Mouse (Mus musculus) frontal cortex, postnatal 14 days (tissue): ENCODE measurements around the gene Susd3.

Experiments used
- DNase-seq, 2 experiments: peaks; one replicate each; pipeline ENCODE4 v3.0.0; 2022; ENCODE audit warnings: low spot score in 2 of 2

The Susd3 gene

GRCm38 (mm10) chr13:49246626-49247025 is 1.9 kb downstream of the Susd3 start:
- DNase-seq = no peak

GRCm38 (mm10) chr13:49246011-49246410 is 2.5 kb downstream of the Susd3 start:
- DNase-seq = no peak

- DNase-seq = no peak
Measured at GRCm38 (mm10) chr13:49245251-49245650, 3.3 kb downstream of the Susd3 start.

DNA sequence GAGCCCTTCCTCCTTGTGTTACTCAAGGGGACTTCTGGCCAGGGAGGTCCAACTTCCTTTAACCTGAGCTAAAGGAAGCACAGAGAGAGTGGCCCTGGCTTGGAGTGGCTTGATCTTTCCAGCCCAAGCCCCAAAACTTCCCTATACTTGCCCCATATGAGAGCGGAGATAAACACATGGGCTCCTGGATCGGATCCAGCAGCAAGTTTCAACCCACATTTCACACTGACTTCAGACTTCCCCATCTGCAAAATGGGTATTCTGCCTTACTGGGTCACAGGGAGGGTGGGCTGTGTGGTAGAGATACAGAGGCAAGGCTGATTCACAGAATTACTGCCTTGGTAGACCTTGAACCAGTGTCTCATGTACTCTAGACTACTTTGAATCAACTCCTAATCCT is 5.0 kb downstream of the Susd3 start:
- DNase-seq = no peak

- no peak for DNase-seq
Measured at GRCm38 (mm10) chr13:49242321-49243065, 6.0 kb downstream of the Susd3 start.

DNA sequence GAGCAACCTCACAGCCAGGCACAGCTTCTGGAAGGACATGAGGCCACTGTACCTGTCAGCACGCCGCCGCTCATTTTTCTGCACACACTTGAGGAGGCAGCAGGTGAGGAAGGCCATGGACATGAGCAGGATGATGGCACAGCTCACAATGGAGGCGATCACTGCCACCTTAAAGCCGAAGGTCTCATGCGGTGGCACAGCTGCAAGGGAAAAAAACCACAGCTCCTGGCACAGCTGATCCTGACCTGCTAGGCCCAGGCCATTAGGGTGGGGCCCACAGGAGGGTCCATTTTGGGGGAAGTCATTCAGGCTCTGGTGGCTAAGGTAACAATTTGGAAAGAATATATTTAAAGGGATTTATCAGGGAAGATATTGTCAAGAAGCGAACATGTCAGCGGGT is 9.8 kb downstream of the Susd3 start:
- DNase-seq = no peak

DNA sequence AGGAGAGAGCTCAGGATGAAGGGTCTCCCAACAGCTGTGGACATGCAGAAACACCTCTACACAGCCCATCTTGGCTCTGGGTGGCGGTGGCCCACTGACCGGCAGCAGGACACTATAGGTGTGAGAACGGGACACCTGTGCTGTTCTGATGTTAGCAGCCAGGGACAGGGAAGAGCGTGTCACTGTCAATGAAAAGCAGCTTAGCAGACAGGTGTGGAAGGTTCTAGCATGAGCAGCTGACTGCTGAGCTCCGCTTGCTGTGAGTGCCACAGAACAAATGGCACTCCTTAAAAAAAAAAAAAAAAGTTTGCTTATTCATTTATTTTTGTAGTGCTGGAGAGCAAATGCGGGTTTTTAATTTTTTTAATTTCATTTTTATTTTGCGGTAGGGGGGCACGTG is 10.9 kb downstream of the Susd3 start:
- no peak for DNase-seq

DNA sequence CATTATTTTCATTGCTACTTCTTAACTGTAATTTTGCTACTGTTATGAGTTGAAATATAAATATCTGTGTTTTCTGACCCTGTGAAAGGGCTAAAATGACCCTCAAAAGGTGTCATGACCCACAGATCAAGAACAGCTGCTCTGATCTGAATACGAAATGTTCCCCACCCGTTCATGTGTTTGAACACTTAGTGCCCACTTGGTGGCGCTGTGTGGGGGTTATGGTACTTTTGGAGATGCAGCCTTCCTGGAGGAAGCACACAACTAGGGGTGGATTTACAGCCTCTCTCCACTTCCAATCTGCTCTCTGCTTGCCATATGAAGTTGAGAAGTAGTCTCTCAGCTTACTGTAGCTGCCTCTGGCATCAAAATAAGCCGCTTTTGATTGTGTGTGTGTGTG is 13.8 kb downstream of the Susd3 start:
- DNase-seq = no peak

DNA sequence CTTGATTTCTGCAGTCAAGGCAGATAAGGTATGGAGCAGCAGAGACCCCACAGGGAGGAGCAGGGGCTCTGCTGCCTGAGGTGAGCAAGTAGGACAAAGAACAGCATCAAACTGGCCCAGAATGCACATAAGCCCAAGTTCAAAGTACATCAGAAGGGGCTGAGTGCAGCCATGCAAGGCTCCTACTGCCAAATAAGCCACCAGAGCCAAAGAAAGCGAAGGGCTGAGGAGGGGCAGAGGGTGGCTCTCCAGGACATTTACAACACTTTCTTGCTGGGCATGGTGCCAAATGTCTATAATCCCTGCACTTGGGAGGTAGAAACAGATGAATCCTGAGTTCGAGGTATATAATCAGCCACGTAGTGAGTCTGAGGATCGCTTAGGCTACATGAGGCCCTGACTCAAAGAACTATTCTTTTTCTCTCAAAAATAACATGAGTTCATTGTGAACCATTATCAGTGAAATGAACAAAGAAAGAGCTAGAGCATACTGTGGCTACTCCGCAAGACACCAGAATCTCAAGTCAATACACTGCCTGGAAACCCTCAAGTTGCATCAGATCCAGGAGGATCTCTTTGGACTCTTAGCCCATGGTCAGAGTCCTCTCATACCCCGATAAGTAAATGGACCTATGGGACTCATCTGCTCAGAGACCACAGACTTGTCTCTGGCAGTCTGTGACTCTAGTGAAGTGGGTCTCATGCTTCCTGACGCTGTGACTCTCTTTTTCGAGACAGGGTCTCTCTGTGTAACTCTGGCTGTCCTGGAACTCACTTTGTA is 14.5 kb downstream of the Susd3 start:
- DNase-seq = no peak

- no peak for DNase-seq
Measured at GRCm38 (mm10) chr13:49225633-49226032, 22.9 kb downstream of the Susd3 start.

- no peak for DNase-seq
Measured at GRCm38 (mm10) chr13:49225159-49225558, 23.3 kb downstream of the Susd3 start.

DNA sequence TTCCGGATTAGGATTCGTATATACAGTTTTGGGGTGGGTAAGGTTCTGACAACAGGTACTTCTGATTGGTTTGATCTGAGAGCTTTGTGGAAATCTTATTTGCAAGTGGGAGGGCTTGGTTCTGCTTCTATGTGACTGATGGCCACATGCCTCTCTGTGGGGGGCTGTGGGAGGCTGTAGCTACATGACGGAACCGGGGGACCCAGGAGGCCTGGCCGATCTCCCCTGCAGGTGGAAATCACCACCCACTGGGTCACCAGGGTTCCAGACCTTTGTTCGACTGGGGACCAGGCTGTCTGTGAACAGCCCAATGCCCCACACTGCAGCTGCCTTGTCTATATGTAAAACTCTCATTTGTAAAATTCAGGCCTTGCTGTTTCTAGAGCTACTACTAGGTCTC is 23.8 kb downstream of the Susd3 start:
- DNase-seq = no peak

GRCm38 (mm10) chr13:49224314-49224713 is 24.2 kb downstream of the Susd3 start:
- no peak for DNase-seq

DNA sequence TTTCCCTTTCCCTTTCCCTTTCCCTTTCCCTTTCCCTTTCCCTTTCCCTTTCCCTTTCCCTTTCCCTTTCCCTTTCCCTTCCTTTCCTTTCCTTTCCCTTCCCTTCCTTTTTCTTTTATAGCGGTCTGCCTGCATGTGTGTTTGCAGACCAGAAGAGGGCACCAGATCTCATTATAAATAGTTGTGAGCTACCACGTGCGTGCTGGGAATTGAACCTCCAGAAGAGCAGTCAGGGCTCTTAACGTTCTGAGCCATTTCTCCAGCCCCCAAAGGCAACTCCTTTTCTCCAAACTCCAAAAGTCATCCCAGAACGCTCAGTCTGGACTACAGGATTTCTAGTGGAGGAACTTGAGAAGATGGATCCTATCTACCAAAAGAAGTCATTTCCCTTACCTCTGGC is 27.6 kb downstream of the Susd3 start:
- no peak for DNase-seq

DNA sequence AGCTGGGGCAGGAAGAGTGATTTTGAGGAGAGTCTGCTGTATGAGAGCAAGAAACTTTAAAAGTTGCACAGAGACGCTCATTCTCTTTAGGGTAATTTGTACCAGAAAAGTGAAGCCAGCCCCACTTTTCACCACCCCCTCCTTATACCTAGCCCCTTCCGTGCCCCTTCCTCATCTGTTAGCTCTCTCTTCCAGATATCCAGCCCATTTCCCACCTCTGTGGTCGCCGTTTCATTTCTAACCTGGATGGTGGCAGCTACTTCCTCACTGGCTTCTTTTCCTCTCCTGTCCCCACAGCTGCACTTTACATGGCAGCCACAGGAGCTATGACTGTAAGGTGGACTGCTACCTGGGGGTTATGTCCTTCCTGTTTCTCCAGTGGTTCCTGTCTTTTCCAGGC is 29.1 kb downstream of the Susd3 start:
- no peak for DNase-seq

- no peak for DNase-seq
Measured at GRCm38 (mm10) chr13:49218651-49219050, 29.9 kb downstream of the Susd3 start.

GRCm38 (mm10) chr13:49216808-49217561 is 31.5 kb downstream of the Susd3 start:
- DNase-seq = no peak

DNA sequence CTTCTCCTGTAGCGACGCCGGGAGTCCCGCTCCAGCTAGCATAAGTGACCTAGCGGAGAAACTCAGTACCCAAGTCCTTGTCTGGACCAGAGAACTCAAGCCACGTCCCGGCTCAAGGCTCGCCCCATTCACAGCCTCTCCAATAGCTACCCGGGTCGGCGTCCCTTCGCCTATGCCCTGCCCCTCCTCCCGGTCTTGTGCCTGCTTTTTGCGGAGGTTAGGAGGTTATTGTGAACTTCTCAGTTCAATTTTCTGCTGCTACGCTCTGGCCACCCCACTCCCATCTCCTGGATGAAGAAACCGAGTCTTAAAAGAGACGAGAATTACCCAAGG is 32.3 kb downstream of the Susd3 start:
- no peak for DNase-seq

DNA sequence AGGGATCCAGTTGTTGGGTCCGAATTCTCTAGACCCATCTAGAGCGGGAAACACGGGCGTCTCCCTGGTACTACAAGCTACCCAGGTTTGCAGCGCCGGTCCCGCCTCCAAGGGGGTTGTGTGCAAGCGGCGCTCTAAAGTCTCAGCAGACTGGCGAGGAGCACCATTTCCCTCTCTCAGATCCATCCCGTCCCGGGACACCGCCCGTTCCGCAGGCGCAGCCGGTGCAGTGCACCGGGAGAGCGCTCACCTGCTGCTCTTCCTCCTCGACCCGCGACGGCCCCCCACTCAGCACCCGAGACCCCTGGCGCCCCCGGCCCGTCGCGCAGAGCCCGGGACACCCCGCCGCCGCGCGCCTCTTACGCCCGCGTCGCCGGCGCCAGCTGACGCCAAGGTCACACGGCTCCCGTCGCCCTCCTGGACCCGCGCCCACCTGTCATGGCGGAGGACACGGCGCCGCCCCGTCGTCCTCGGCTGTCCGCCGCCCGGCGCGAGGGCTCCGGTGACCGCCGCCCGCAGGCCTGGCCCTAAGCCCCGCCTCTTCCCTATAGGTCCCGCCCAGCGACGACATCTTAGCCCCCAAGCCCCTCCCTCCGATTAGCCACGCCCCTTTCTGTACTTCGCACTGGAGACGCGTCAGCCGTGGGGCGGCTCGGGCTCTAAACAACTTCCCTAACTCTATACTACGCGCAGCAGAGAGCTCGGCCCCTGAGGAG is 32.8 kb downstream of the Susd3 start, which contains the start of gene Card19:
Card19 (minus strand) TSS at position 534 of the 716 bp plus-strand sequence.
- peak; percentile 83 to 88 for DNase-seq

DNA sequence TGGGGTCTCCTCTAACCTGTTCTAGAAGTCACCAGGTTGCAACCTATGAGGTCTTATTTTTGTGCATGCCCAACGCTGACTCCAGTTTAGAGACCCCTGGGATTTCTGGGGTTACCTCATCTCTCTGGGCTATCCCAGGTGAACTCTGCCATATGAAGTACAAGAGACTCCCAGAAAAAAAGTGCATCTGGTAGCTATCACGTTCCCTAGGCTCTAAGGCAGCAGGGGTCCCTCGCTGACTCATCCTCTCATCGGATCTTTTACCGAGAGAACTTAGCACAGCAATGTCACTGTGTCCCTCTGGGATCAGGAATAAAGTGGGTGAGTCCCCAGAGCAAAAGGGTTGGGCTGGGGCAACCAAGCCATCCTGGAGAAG is 33.4 kb downstream of the Susd3 start:
- no peak for DNase-seq

DNA sequence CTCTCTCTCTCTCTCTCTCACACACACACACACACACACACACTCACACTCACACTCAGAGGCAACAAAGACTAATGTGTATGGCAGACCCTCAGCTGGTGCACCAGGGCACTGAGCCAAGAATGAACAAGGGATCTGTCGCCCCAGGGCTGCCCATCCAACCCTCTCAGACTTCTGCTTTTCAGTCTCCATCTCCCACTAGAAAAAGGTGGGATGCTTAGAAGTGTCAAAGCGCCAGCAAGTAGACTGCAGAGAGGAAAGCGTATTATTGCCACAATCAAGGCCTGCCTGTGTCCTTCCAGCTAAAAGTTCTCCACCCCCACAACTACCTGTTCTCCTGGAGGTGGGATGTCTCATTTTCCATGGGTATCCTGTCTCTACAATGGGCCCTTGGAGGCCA is 34.1 kb downstream of the Susd3 start:
- DNase-seq = no peak

- no peak for DNase-seq
Measured at GRCm38 (mm10) chr13:49213531-49213932, 35.0 kb downstream of the Susd3 start.
